Mouse (Mus musculus) kidney, postnatal 0 days (tissue): ENCODE data around the gene Tmem52b. TPM values are rescaled to one million over a fixed set of nuclear protein-coding genes. Genes with fewer than 3 reads are reported as not detected.

Experiments
- ATAC-seq: fragments of 200-750 bp; cut with Nextera tagmentation; replicated peaks from 2 replicates; pipeline ENCODE4 v1.8.0; 2017; ENCODE audit warnings: low read depth, moderate number of reproducible peaks, moderate TSS enrichment, moderate library complexity; ENCODE audit not compliant: low FRiP score
- DNase-seq: peaks from one replicate; pipeline ENCODE4 v3.0.0-alpha.2; 2016; ENCODE audit warnings: low spot score
- H3K27ac ChIP-seq: fragments of 300-500 bp; sonication (generic); 2 replicates; pipeline ENCODE4 v1.5.1; 2014; ENCODE audit warnings: mild to moderate bottlenecking
- H3K27me3 ChIP-seq: fragments of 300-500 bp; sonication (generic); 2 replicates; pipeline ENCODE4 v1.6.1; 2014; ENCODE audit warnings: low read length, mixed read lengths; ENCODE audit not compliant: insufficient read depth
- H3K36me3 ChIP-seq: fragments of 300-500 bp; sonication (generic); 2 replicates; pipeline ENCODE4 v1.6.1; 2014; ENCODE audit warnings: low read length, mixed read lengths; ENCODE audit not compliant: insufficient read depth
- H3K4me1 ChIP-seq: fragments of 300-500 bp; sonication (generic); replicated peaks from 2 replicates; pipeline ENCODE4 v1.6.1; 2014; ENCODE audit warnings: antibody characterized with exemption, low read length, mixed read lengths; ENCODE audit not compliant: insufficient read depth
- H3K4me2 ChIP-seq: fragments of 300-500 bp; sonication (generic); 2 replicates; pipeline ENCODE4 v1.6.1; 2014; ENCODE audit warnings: mild to moderate bottlenecking, low read length, moderate library complexity, mixed read lengths
- H3K4me3 ChIP-seq: fragments of 300-500 bp; sonication (generic); replicated peaks from 2 replicates; pipeline ENCODE4 v1.5.1; 2014; ENCODE audit warnings: low read depth, low read length
- H3K9ac ChIP-seq: fragments of 300-500 bp; sonication (generic); 2 replicates; pipeline ENCODE4 v1.6.1; 2014; ENCODE audit warnings: low read depth, low read length
- H3K9me3 ChIP-seq: fragments of 300-500 bp; sonication (generic); replicated peaks from 2 replicates; pipeline ENCODE4 v1.6.1; 2016; ENCODE audit warnings: low read length, inconsistent platforms, mixed read lengths
- CTCF ChIP-seq: IDR thresholded peaks from 2 replicates; pipeline ENCODE4 v1.5.1; 2016; ENCODE audit warnings: antibody characterized with exemption, low read depth, mild to moderate bottlenecking, moderate library complexity
- WGBS: fragments of 180-500 bp; shearing (Covaris S2); extraction: QIAGEN DNeasy Blood & Tissue Kit; methylation state at CpG from one replicate; pipeline ENCODE4 v1.1.7; 2014; 5-methylcytosine and 5-hydroxymethylcytosine counted together
- polyA plus RNA-seq: library from polyadenylated mRNA; unstranded; fragments of >200 nt; fragmentation: Nextera tagmentation; extraction: Ambion mirVana; gene quantifications from 2 replicates; pipeline ENCODE4 v1.2.1, GENCODE M21; 2015

Gene Tmem52b
- polyA plus RNA-seq, 1 experiment from 2014 or later: 96.6 TPM

DNA sequence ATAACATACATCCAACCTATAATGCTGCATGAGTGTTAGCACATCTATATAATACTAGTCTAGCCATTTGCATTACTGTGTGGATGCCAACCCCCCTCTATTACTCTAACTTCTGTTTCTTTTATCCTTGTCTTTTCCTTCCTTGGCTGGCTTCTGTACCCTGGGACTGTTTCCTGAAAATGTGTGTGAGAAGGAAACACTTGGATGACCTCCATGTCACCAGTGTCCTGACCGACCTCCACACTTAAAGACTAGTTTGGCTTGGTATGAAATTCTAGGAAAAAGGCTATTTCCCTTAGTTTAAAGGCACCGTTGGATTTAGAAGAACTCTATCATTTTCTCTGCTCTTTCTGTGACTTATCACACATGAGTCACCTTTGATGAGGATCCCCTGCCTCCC is 15.1 kb downstream of the Tmem52b start:
- no peak for TF ChIP-seq CTCF
- WGBS: 61% methylated on average over 2 of the region's 2 CpGs
- H3K9ac ChIP-seq: no peak overlapping the region
- H3K36me3 ChIP-seq: no peaks in the 10 kb centered on the region
- no peak overlapping the region for H3K4me2 ChIP-seq
- no peak overlapping the region for H3K27ac ChIP-seq
- no peak overlapping the region for H3K4me3 ChIP-seq
- H3K4me1 ChIP-seq: no peaks in the 10 kb centered on the region; the same call in 1 of the 2 replicates
- no peak for ATAC-seq
- no peaks in the 10 kb centered on the region for H3K27me3 ChIP-seq
- DNase-seq: no peak
- no peaks in the 10 kb centered on the region for H3K9me3 ChIP-seq

DNA sequence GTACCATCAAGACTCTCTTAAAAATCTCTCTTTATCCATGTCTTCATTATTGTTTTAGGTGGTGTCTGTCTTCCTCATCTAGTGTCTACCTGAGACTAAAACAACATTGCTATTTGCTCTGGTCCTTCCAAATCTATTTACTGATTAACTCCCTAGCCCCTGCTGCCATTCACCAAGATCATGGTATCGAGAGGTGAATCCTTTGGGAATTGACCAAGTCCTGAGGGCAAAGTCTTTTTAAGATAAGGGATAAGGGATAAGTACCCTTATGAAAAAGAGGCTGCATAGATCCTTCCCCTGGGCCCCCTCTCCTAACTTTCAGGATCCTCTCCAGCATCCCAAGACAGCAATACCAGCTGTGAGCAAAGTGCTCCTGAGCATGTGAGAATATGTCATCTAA is 17.2 kb downstream of the Tmem52b start:
- no peak overlapping the region for H3K4me2 ChIP-seq
- H3K36me3 ChIP-seq: no peaks in the 10 kb centered on the region
- WGBS: 74% methylated on average over 1 of the region's 1 CpGs
- DNase-seq (no peak), ATAC-seq (no peak)
- H3K27ac ChIP-seq: peak overlapping the region; percentile 54; the same call in 1 of the 2 replicates
- peaks cover 2% of the 10 kb centered on the region for H3K4me1 ChIP-seq
- no peak for TF ChIP-seq CTCF
- H3K4me3 ChIP-seq: no peak overlapping the region
- H3K9me3 ChIP-seq: no peaks in the 10 kb centered on the region
- H3K27me3 ChIP-seq: no peaks in the 10 kb centered on the region
- no peak overlapping the region for H3K9ac ChIP-seq

DNA sequence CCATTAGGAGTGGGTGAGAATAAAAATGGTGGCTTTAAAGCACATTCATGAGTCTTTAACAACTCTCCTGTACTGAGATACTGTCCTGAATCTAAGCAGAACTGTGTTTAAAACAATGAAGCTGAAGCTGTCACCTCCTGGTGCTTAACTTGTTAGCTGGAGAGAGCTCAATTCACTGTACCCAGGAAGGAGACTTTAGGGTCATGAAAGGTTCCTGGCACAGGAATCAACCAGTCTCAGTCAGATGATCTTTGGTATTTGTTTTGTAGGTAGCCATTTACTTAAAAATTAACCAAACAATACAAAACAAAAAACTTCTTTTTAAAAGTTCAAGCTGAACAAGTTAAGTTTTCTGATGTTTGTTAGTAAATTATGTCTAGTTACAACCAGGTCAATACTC is 17.9 kb downstream of the Tmem52b start:
- DNase-seq: no peak
- TF ChIP-seq CTCF: no peak

DNA sequence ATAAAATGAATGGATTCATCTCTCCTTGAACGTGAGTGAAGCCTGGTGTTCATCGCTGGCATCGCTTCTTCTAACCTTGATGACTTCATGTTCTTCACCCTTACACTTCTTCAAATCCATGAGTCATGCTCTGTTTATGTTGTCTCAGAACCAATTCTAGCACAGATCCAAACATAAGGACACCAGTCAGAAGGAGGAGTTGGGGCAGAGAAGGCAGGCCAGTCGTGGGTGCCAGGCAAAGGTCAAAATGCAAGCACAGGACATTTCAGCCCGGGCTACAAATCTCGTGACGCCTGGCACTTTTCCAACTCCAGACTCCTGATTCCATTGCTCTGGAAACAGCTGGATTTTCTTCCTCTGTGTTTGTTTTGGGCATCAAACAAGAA is 20.2 kb downstream of the Tmem52b start:
- peak overlapping the region; percentile 95 for H3K27ac ChIP-seq
- ATAC-seq (peak; percentile 77), DNase-seq (peak; percentile 91)
- H3K4me3 ChIP-seq: peak overlapping the region; percentile 95
- H3K4me1 ChIP-seq: peaks cover 11% of the 10 kb centered on the region
- peak; percentile 31; the same call in 1 of the 2 replicates for TF ChIP-seq CTCF
- WGBS: 19% methylated on average over 7 of the region's 7 CpGs
- no peaks in the 10 kb centered on the region for H3K27me3 ChIP-seq
- H3K4me2 ChIP-seq: peak overlapping the region; percentile 83
- no peaks in the 10 kb centered on the region for H3K36me3 ChIP-seq
- peak overlapping the region; percentile 91; the same call in 1 of the 2 replicates for H3K9ac ChIP-seq
- no peaks in the 10 kb centered on the region for H3K9me3 ChIP-seq

More for the DNA sequence above, 17.9 kb downstream of the Tmem52b start:
- H3K36me3 ChIP-seq: no peaks in the 10 kb centered on the region
- no peaks in the 10 kb centered on the region for H3K9me3 ChIP-seq
- no peak overlapping the region for H3K9ac ChIP-seq
- H3K27ac ChIP-seq: 0 out of 2 replicates have a peak overlapping the region, but pooled peaks have one; percentile 54
- no peak overlapping the region for H3K4me2 ChIP-seq
- H3K27me3 ChIP-seq: no peaks in the 10 kb centered on the region
- H3K4me1 ChIP-seq: peaks cover 9% of the 10 kb centered on the region
- ATAC-seq: no peak
- no peak overlapping the region for H3K4me3 ChIP-seq

DNA sequence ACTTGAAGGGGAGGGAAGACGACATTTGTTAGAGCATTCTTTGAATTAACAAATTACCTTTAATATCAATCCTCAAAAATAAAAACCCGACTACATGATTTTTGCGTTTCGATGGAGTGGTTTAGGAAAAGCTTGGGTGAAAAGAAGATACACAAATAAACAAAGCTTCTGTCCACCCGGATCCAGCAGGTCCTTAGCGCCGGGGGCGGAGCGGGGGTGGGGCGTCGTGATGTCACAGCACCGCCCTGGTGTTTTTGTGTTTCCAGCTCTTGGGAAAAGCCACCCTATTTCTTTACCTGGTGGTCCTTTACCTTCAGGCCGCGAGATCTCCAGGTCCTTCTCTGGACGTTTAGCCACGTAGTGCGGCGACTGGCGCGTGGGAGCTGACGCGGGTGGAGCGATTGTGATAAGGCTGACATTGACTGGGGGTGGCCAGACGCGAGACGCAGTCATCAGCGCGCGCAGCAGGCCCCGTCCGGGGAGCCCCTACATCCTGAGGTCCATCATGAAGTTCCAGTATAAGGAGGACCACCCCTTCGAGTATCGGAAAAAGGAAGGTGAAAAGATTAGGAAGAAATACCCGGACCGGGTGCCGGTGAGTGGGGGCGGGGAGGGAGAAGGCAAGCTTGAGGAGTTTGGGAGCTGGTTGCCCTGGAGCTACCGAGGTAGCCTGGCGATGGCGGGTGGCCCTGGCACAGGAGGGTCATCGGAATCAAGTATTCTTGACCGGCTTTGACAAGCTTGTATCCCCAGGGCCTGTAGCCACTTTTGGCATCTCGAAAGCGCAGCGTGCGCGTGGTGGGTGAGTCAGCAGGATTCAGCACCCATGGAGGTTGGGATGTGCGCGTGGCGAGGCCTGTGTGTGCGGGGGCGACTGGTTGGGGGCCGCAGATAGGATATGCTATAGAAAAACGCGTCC is 20.8 kb downstream of the Tmem52b start, which contains the start of gene Gabarapl1:
Gabarapl1 (plus strand) TSS at position 219 of the 919 bp plus-strand sequence.
- WGBS: under 1% methylated on average over 55 of the region's 55 CpGs
- Histone ChIP-seq H3K9ac (peak within 1 kb of the TSS; percentile 91), H3K27me3 (no peaks in the 10 kb centered on the region), H3K4me1 (peaks cover 11% of the 10 kb centered on the region), H3K4me3 (peak within 1 kb of the TSS; percentile 95), H3K36me3 (peaks cover 4% of the 10 kb centered on the region; the same call in 1 of the 2 replicates), H3K27ac (peak within 1 kb of the TSS; percentile 95), H3K9me3 (no peaks in the 10 kb centered on the region), H3K4me2 (peak within 1 kb of the TSS; percentile 83)
- ATAC-seq (peak; percentile 85), DNase-seq (peak; percentile 89)
- TF ChIP-seq CTCF: no peak

DNA sequence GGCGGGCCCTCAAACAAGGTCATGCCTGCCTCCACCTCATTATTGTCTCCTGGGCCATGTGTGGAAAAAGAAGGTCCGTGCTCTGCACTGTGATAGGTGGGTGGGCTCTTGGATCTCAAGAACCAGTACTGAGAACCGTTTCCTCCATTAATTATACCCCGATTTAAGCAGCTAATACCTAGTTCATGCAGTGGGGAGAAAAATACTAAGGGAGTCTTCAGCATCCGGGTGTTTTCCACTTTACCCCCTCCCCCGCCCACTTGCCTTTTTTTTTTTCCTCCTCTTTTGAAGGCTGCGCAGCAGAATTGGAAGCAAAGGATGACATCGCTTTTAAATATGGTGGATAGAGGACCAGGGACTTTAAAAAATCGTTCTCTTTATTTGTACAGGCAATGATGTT is 21.7 kb downstream of the Tmem52b start:
- Histone ChIP-seq H3K4me3 (peak overlapping the region; percentile 95), H3K4me2 (peak overlapping the region; percentile 83), H3K27ac (peak overlapping the region; percentile 95), H3K27me3 (no peaks in the 10 kb centered on the region), H3K36me3 (peaks cover 13% of the 10 kb centered on the region; the same call in 1 of the 2 replicates), H3K4me1 (peaks cover 11% of the 10 kb centered on the region), H3K9me3 (no peaks in the 10 kb centered on the region), H3K9ac (peak overlapping the region; percentile 91)
- DNase-seq (peak; percentile 56), ATAC-seq (no peak; the same call in 1 of the 2 replicates)
- no peak for TF ChIP-seq CTCF
- WGBS: 14% methylated on average over 9 of the region's 9 CpGs
